Mouse (Mus musculus): ENCODE results near the gene Camk1d. TPM values are rescaled to one million over a fixed set of nuclear protein-coding genes. Genes with fewer than 3 reads are reported as not detected.

Camk1d gene
- polyA plus RNA-seq, 1 experiment from 2014 or later, result 0.94 TPM

- H3K4me3 ChIP-seq (ENCODE audit: low read depth, low read length), result no peak overlapping the region
- WGBS, result 86% methylated on average over 8 of the region's 8 CpGs
- ATAC-seq (replicated peaks; ENCODE audit: insufficient number of reproducible peaks, low FRiP score, low TSS enrichment, low read depth) (no peak), DNase-seq (ENCODE audit: low spot score) (no peak)
- H3K36me3 ChIP-seq (replicated peaks; ENCODE audit: control insufficient read depth, insufficient read depth, low read depth, low read length), result no peaks in the 10 kb centered on the region
- H3K27ac ChIP-seq (replicated peaks; ENCODE audit: low read depth, low read length), result no peak overlapping the region
- H3K27me3 ChIP-seq (ENCODE audit: control insufficient read depth, insufficient read depth, low read length), result no peaks in the 10 kb centered on the region
- peaks cover 2% of the 10 kb centered on the region; the same call in 1 of the 2 replicates for H3K4me1 ChIP-seq (ENCODE audit: control insufficient read depth, insufficient read depth, low read length)
- no peak overlapping the region for H3K4me2 ChIP-seq (ENCODE audit: low read depth, low read length)
- H3K9ac ChIP-seq (replicated peaks; ENCODE audit: low read length), result no peak overlapping the region
- H3K9me3 ChIP-seq (replicated peaks; ENCODE audit: control insufficient read depth, low read length), result no peaks in the 10 kb centered on the region
Observed at GRCm38 (mm10) chr2:5618361-5618896, 95.9 kb downstream of the Camk1d start.

GRCm38 (mm10) chr2:5614896-5615295 is 99.4 kb downstream of the Camk1d start:
- H3K36me3 ChIP-seq (replicated peaks; ENCODE audit: control insufficient read depth, insufficient read depth, low read depth, low read length), result no peaks in the 10 kb centered on the region
- no peak overlapping the region for H3K9ac ChIP-seq (replicated peaks; ENCODE audit: low read length)
- DNase-seq (ENCODE audit: low spot score), result no peak
- WGBS, result 86% methylated on average over 3 of the region's 3 CpGs
- H3K9me3 ChIP-seq (replicated peaks; ENCODE audit: control insufficient read depth, low read length), result no peaks in the 10 kb centered on the region
- no peak overlapping the region for H3K27ac ChIP-seq (replicated peaks; ENCODE audit: low read depth, low read length)
- H3K4me1 ChIP-seq (ENCODE audit: control insufficient read depth, insufficient read depth, low read length), result peaks cover 2% of the 10 kb centered on the region; the same call in 1 of the 2 replicates
- no peaks in the 10 kb centered on the region for H3K27me3 ChIP-seq (ENCODE audit: control insufficient read depth, insufficient read depth, low read length)
- no peak overlapping the region for H3K4me2 ChIP-seq (ENCODE audit: low read depth, low read length)
- H3K4me3 ChIP-seq (ENCODE audit: low read depth, low read length), result no peak overlapping the region
- no peak for ATAC-seq (replicated peaks; ENCODE audit: insufficient number of reproducible peaks, low FRiP score, low TSS enrichment, low read depth)

GRCm38 (mm10) chr2:5614308-5614705 is 100.0 kb downstream of the Camk1d start:
- H3K36me3 ChIP-seq (replicated peaks; ENCODE audit: control insufficient read depth, insufficient read depth, low read depth, low read length), result no peaks in the 10 kb centered on the region
- 26% methylated on average over 2 of the region's 2 CpGs for WGBS
- H3K9ac ChIP-seq (replicated peaks; ENCODE audit: low read length), result no peak overlapping the region
- peaks cover 2% of the 10 kb centered on the region; the same call in 1 of the 2 replicates for H3K4me1 ChIP-seq (ENCODE audit: control insufficient read depth, insufficient read depth, low read length)
- 0 out of 2 replicates have a peak, but pooled peaks have one; percentile 14 for ATAC-seq (replicated peaks; ENCODE audit: insufficient number of reproducible peaks, low FRiP score, low TSS enrichment, low read depth)
- H3K9me3 ChIP-seq (replicated peaks; ENCODE audit: control insufficient read depth, low read length), result no peaks in the 10 kb centered on the region
- DNase-seq (ENCODE audit: low spot score), result no peak
- no peak overlapping the region for H3K4me3 ChIP-seq (ENCODE audit: low read depth, low read length)
- no peaks in the 10 kb centered on the region for H3K27me3 ChIP-seq (ENCODE audit: control insufficient read depth, insufficient read depth, low read length)
- no peak overlapping the region for H3K27ac ChIP-seq (replicated peaks; ENCODE audit: low read depth, low read length)
- H3K4me2 ChIP-seq (ENCODE audit: low read depth, low read length), result no peak overlapping the region

- no peaks in the 10 kb centered on the region for H3K27me3 ChIP-seq (ENCODE audit: control insufficient read depth, insufficient read depth, low read length)
- peak; percentile 50; the same call in 1 of the 2 replicates for ATAC-seq (replicated peaks; ENCODE audit: insufficient number of reproducible peaks, low FRiP score, low TSS enrichment, low read depth)
- H3K4me1 ChIP-seq (ENCODE audit: control insufficient read depth, insufficient read depth, low read length), result peaks cover 2% of the 10 kb centered on the region; the same call in 1 of the 2 replicates
- no peaks in the 10 kb centered on the region for H3K36me3 ChIP-seq (replicated peaks; ENCODE audit: control insufficient read depth, insufficient read depth, low read depth, low read length)
- DNase-seq (ENCODE audit: low spot score), result peak; percentile 14
- no peak overlapping the region for H3K27ac ChIP-seq (replicated peaks; ENCODE audit: low read depth, low read length)
- H3K4me3 ChIP-seq (ENCODE audit: low read depth, low read length), result no peak overlapping the region
- no peaks in the 10 kb centered on the region for H3K9me3 ChIP-seq (replicated peaks; ENCODE audit: control insufficient read depth, low read length)
- no peak overlapping the region for H3K4me2 ChIP-seq (ENCODE audit: low read depth, low read length)
- 36% methylated on average over 12 of the region's 12 CpGs for WGBS
- 0 out of 2 replicates have a peak overlapping the region, but pooled peaks have one; percentile 10 for H3K9ac ChIP-seq (replicated peaks; ENCODE audit: low read length)
Observed at GRCm38 (mm10) chr2:5613651-5614307, 100.5 kb downstream of the Camk1d start.

GRCm38 (mm10) chr2:5611601-5612000 is 102.7 kb downstream of the Camk1d start:
- 81% methylated on average over 1 of the region's 1 CpGs for WGBS
- no peak for DNase-seq (ENCODE audit: low spot score)
- no peak overlapping the region for H3K9ac ChIP-seq (replicated peaks; ENCODE audit: low read length)
- H3K4me2 ChIP-seq (ENCODE audit: low read depth, low read length), result no peak overlapping the region
- peaks cover 2% of the 10 kb centered on the region; the same call in 1 of the 2 replicates for H3K4me1 ChIP-seq (ENCODE audit: control insufficient read depth, insufficient read depth, low read length)
- H3K9me3 ChIP-seq (replicated peaks; ENCODE audit: control insufficient read depth, low read length), result no peaks in the 10 kb centered on the region
- H3K36me3 ChIP-seq (replicated peaks; ENCODE audit: control insufficient read depth, insufficient read depth, low read depth, low read length), result no peaks in the 10 kb centered on the region
- H3K4me3 ChIP-seq (ENCODE audit: low read depth, low read length), result no peak overlapping the region
- H3K27me3 ChIP-seq (ENCODE audit: control insufficient read depth, insufficient read depth, low read length), result no peaks in the 10 kb centered on the region
- H3K27ac ChIP-seq (replicated peaks; ENCODE audit: low read depth, low read length), result no peak overlapping the region
- ATAC-seq (replicated peaks; ENCODE audit: insufficient number of reproducible peaks, low FRiP score, low TSS enrichment, low read depth), result no peak

GRCm38 (mm10) chr2:5610521-5610920 is 103.8 kb downstream of the Camk1d start:
- Histone ChIP-seq H3K4me1 (ENCODE audit: control insufficient read depth, insufficient read depth, low read length) (peaks cover 2% of the 10 kb centered on the region; the same call in 1 of the 2 replicates), H3K27ac (replicated peaks; ENCODE audit: low read depth, low read length) (no peak overlapping the region), H3K4me3 (ENCODE audit: low read depth, low read length) (no peak overlapping the region), H3K27me3 (ENCODE audit: control insufficient read depth, insufficient read depth, low read length) (no peaks in the 10 kb centered on the region), H3K4me2 (ENCODE audit: low read depth, low read length) (no peak overlapping the region), H3K9me3 (replicated peaks; ENCODE audit: control insufficient read depth, low read length) (no peaks in the 10 kb centered on the region), H3K36me3 (replicated peaks; ENCODE audit: control insufficient read depth, insufficient read depth, low read depth, low read length) (no peaks in the 10 kb centered on the region), H3K9ac (replicated peaks; ENCODE audit: low read length) (no peak overlapping the region)
- DNase-seq (ENCODE audit: low spot score), result no peak
- no peak for ATAC-seq (replicated peaks; ENCODE audit: insufficient number of reproducible peaks, low FRiP score, low TSS enrichment, low read depth)
- WGBS, result 78% methylated on average over 4 of the region's 4 CpGs

GRCm38 (mm10) chr2:5607920-5608841 is 106.1 kb downstream of the Camk1d start:
- Histone ChIP-seq H3K27ac (replicated peaks; ENCODE audit: low read depth, low read length) (no peak overlapping the region), H3K4me2 (ENCODE audit: low read depth, low read length) (no peak overlapping the region), H3K4me1 (ENCODE audit: control insufficient read depth, insufficient read depth, low read length) (no peaks in the 10 kb centered on the region), H3K4me3 (ENCODE audit: low read depth, low read length) (no peak overlapping the region), H3K9me3 (replicated peaks; ENCODE audit: control insufficient read depth, low read length) (no peaks in the 10 kb centered on the region), H3K9ac (replicated peaks; ENCODE audit: low read length) (no peak overlapping the region), H3K27me3 (ENCODE audit: control insufficient read depth, insufficient read depth, low read length) (no peaks in the 10 kb centered on the region), H3K36me3 (replicated peaks; ENCODE audit: control insufficient read depth, insufficient read depth, low read depth, low read length) (no peaks in the 10 kb centered on the region)
- 83% methylated on average over 11 of the region's 11 CpGs for WGBS
- ATAC-seq (replicated peaks; ENCODE audit: insufficient number of reproducible peaks, low FRiP score, low TSS enrichment, low read depth) (no peak), DNase-seq (ENCODE audit: low spot score) (no peak)
